Mouse (Mus musculus) urinary bladder, adult 18-20 months (tissue): ENCODE data around the gene Fam20a.

Experiments used
- DNase-seq, 2 experiments: peaks; one replicate each; pipeline ENCODE4 v3.0.0; 2022; ENCODE audit warnings: low spot score in 2 of 2, mixed read lengths in 2 of 2

Fam20a gene

DNA sequence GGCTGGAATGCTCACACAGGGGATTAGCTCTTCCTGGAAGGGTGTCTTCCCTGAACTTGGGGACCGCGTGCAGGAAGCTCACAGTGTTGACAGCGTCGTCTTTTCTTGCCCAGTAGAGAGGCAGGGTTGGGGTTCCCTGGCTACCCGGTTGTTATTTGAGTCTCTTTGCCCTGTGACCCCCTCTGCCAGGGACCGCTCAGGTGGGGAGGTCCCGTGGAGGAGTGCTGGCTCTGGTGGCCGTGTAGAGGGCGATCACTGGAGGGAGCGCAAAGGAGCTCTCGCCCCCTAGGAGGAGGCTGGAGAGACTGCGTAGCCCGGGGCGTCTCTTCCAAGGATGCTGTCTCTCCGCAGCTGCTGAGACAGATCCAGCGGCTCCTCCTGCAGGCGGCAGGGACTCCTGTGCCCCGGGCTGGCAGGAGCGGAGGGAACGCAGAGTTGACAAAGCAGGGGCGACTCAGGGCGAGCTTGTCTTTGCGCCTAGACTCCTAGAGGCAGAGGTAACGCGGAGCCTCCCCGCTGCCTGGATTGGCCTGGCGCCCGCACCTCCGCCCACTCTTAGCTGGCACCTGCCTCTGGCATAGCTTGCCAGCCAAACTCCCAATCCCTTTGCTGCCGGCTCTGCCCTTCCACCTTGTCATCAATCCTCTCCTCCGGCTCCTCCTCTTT lies at the start of gene Fam20a:
Gene Fam20a, minus strand, starts transcription at position 499 of the 666 bp plus-strand sequence.
- DNase-seq, result peak; percentile 40 to 46

- no peak for DNase-seq
Measured at GRCm38 (mm10) chr11:109771381-109771780, 49.3 kb upstream of the Fam20a start.

DNA sequence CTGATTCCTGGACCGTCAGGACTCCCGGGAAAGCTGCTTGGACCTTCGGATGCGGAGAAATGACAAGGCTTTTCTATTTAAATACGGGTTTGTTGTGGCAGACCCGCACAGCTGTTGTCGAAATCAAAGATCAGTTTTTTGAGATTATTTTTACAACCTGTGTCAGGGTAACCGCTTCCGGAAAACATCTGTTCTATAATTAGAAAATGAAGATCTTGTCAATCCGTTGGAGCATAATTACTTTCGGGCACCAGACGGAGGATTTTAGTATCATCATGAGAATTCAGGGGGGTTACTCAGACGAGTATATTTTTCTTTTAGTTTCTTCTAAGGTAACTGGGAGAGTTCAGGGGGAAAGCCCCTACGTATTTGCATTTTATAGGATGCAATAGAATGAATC lies 48.1 kb upstream of the Fam20a start:
- no peak for DNase-seq

- DNase-seq, result no peak
Measured at GRCm38 (mm10) chr11:109769091-109769490, 47.0 kb upstream of the Fam20a start.

DNA sequence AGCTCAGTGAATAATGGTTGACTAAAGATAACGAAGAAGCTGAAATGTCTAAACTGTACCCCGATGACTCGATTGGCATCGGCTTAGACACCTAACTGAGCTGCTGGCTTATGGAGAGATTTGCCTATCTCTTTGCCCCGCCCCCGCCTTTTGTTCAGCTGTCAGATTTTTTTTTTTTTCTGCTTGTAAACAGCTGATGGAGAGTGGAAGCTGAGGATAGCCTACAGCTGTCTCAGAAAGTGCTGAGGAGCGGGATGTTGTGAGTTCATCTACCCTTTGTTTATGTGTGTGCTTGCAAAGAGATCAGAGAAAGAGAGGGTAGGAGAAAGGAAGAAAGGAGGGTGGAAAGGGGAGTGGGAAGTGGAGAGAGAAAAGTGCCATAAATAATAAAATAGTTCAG lies 38.0 kb upstream of the Fam20a start:
- no peak for DNase-seq

- no peak for DNase-seq
Measured at GRCm38 (mm10) chr11:109758616-109759215, 36.6 kb upstream of the Fam20a start.

DNA sequence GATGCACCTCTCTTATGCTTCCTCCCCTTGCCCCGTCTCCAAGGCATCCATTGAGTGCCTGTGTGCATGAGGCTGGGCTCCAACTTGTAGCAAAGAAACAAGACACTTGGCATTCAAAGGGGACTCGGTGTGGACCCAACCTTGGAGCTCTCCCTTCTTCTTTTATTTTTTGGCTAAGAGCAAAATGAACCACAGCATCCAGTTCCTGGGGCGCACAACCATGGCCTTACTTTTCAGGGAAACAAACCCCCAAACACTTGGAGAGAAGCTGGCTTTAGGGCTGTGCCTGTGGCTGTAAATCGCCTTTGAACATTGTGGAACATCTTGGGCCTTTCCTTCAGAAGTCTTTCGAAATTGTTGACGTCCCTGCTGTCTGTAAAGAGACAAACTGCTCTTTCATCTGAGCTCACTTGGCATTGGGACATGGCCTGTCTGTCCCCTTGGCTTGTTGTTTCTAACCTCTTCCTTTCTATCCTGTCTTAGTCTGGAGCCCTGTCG lies 32.1 kb upstream of the Fam20a start:
- DNase-seq, result no peak

- no peak for DNase-seq
Measured at GRCm38 (mm10) chr11:109751636-109752603, 29.8 kb upstream of the Fam20a start.

GRCm38 (mm10) chr11:109745210-109745609 lies 23.1 kb upstream of the Fam20a start:
- no peak for DNase-seq

DNA sequence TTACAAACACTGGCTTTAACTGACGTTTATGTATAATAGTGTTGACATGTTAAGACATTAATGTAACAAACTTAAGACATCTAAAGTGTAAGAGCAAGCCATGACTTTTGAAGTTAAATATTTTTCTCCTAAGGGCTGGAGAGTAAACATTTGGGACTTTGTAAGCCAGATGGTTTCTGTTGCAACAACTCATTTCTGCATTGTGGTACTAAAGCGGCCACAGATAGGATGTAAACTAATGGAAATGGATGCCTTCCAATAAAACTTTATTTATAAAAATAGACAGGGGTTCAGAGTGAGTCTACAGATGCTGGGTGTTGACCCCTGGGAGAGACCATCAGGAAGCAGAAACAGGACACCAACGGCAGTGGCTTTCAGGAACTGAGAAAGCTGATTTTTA lies 15.9 kb upstream of the Fam20a start:
- DNase-seq, result no peak

DNA sequence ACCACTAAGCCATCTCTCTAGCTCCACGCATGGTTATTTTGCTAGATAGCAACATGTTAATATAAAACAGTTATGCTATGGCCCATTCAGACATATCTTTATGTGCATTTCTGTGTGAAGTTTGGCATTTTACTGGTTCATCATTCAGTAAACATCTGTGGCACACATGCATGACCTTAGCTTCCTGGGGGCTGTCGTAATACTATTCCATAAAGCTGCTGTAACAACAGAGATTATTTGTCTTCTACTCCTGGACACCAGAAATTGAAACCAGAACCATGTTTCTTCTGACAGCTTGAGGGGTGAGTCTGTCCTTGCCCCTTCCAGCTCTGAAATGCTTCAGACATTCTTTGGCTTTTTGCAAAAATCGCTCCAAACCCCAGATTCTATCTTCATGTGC lies 14.3 kb upstream of the Fam20a start:
- DNase-seq, result no peak

GRCm38 (mm10) chr11:109734341-109734740 lies 12.3 kb upstream of the Fam20a start:
- DNase-seq, result no peak

- no peak for DNase-seq
Measured at GRCm38 (mm10) chr11:109732726-109733438, 10.8 kb upstream of the Fam20a start.

DNA sequence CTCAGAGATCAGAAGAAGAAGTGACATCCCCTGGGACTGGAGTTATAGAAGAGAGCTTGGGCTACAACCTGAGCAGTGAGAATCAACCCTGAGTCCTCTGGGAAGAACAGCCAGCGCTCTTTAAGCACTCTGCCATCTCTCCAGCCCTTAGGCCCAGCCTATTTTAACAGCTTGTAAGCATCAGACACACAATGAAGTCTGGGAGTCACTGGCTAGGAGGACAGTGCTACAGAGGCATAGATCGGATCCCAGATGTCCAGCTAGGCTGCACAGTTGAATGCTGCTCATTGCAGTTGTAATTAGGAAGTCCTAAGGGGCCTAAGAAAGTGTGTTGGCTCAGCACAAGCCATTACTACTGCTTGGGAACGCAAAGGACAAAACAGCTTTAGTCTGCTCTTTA lies 6.3 kb upstream of the Fam20a start:
- DNase-seq, result no peak

- DNase-seq, result peak in 1 of 2 experiments; percentile 15
Measured at GRCm38 (mm10) chr11:109722711-109723110, 632 bp upstream of the Fam20a start.

GRCm38 (mm10) chr11:109721320-109721780 lies 729 bp downstream of the Fam20a start:
- DNase-seq, result peak in 1 of 2 experiments; percentile 20

GRCm38 (mm10) chr11:109720809-109721319 lies 1.2 kb downstream of the Fam20a start:
- DNase-seq, result peak; percentile 25 to 50

- no peak for DNase-seq
Measured at GRCm38 (mm10) chr11:109719399-109719798, 2.7 kb downstream of the Fam20a start.

DNA sequence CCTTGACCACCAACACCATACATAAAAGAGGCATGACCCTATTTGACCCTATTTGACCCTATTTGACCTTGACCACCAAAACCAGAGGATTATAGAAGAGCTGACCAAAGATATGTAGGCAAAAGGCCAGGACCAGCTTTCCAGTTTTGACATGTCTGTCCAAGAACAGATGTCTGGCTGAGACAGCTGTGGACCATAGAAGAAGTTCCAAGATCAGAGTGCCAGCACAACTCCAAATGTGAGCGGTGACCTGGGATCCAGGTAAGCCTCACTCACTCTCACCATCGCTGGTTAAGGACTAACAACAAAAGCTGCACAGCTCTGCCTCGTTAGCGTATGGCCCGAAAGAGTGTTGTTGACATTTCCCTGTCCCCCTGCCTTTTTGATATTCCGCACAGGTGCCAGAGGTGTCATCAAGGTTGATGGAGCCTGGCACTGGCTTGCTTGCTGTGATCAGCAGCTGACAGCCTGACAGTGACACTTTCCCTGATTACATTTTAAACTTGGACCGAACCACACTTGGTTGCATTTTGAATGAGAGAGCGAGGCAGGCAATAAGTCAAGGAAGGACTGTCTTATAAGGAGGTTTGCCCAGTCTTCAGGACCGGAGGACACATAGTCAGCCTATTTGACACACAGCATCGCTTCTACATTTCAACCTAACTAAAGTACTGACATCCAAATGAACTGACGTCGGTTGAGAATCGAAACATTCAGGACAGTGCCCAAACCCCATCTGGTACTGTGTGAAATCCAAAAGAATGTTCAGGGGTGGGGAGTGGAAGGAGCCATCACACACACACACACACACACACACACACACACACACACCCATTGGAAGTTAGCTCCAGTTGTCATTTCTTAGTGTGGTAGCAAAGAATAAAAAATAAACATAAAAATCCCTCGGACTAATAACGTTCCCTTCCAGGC lies 3.8 kb downstream of the Fam20a start:
- no peak for DNase-seq

DNA sequence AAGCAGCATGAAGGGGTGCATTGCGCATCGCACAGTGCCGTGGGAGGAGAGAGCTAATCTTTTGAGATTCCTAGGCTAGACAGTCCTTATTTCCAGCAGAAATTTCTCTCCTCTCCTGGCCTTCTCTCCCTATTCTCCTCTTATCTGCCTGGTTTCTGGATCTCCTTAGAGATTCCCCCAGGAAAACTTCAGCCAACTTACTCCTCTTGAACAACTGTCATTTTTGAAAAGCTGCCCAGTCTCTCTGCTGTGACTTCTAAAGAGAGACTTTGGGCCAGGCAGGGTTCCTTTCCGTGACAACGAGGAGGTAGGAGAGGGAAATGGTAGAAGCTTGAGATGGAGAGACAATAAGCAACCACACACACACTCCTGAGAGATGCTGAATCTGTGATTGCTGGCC lies 4.6 kb downstream of the Fam20a start:
- no peak for DNase-seq
